ENCODE assay signal across 9 mouse cellular contexts in the genomic region with DNA sequence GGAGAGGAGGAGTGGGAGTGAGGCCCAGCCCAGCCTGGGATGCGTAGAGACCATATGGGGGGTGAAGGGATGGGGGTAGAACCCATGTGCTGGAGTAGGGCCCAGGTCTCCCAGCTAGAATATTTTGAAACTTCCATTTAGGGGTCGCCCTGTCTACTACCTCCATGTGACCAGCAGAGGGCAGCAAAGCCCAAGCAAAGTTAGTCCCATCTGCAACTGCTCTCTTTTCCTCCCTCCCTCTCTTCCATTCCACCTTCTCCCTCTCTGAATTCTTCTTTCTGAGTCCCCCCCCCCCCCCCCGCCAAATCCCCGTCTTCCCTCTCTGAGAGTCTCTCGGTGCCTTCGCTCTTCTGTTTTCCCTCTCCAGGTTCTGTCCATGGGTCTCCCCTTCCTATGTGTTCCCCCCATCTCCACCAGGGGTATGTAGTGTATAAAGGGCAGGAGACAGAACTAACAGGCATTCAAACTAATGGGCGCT. TPM values are rescaled to one million over a fixed set of nuclear protein-coding genes. Genes with fewer than 3 reads are reported as not detected.
DNase-seq lines count a peak whose midpoint lies in the region; ATAC-seq and TF ChIP-seq lines count a peak whose summit lies in the region.
"Had no signal": no experiment of that assay in that cellular context is flagged by ENCODE, and none has a peak within 500 bp of the region (broad histone marks: within the 10 kb centered on the region; RNA-seq: fewer than 3 reads in every experiment).

No protein-coding gene starts in this region.

- TF ChIP-seq POLR2A in liver, adult 2 months (IDR thresholded peaks at IDR 0.05; ENCODE audit: extremely low read depth, insufficient read depth, low read length) = no peak

- H3K27ac ChIP-seq in forebrain, embryonic 15.5 days (replicated peaks) = no peak overlapping the region
- no peak overlapping the region for H3K27ac ChIP-seq in liver, adult 2 months (replicated peaks; ENCODE audit: insufficient read depth, low read depth, low read length)
- no peak overlapping the region for H3K27ac ChIP-seq in neural tube, embryonic 11.5 days (ENCODE audit: low read depth, low read length)

- ATAC-seq in forebrain, embryonic 15.5 days (replicated peaks) = peak; percentile 76
- ATAC-seq in neural tube, embryonic 11.5 days (ENCODE audit: insufficient read depth, low FRiP score, low TSS enrichment) = 0 out of 2 replicates have a peak, but pooled peaks have one; percentile 57

- no peaks in the 10 kb centered on the region for H3K36me3 ChIP-seq in forebrain, embryonic 15.5 days
- H3K36me3 ChIP-seq in liver, adult 2 months (ENCODE audit: control insufficient read depth, insufficient read depth, low read length) = no peaks in the 10 kb centered on the region
- H3K36me3 ChIP-seq in neural tube, embryonic 11.5 days (ENCODE audit: control insufficient read depth, insufficient read depth, low read length) = no peaks in the 10 kb centered on the region

- H3K79me2 ChIP-seq in liver, adult 2 months (ENCODE audit: control insufficient read depth, insufficient read depth, low read length) = no peaks in the 10 kb centered on the region

- H3K4me3 ChIP-seq in forebrain, embryonic 15.5 days = no peak overlapping the region
- no peak overlapping the region for H3K4me3 ChIP-seq in liver, adult 2 months (ENCODE audit: insufficient read depth, low read depth, low read length)
- H3K4me3 ChIP-seq in neural tube, embryonic 11.5 days (ENCODE audit: low read depth, low read length) = no peak overlapping the region

- DNase-seq in 416B (ENCODE audit: low read depth) = peak; percentile 60
- peak; percentile 42 to 54 for DNase-seq in CD8-positive naive resting alpha-beta T cell, adult 2 months (ENCODE audit: low read depth in 2 of 2, low spot score in 2 of 2)
- DNase-seq in c-Kit-positive CD71-positive TER-119-negative erythroid progenitor cells, embryonic 14.5 days (ENCODE audit: low read depth) = peak; percentile 29
- DNase-seq in induced T-regulatory cell, adult 2 months (ENCODE audit: low read depth) = peak; percentile 86
- peak; percentile 26 for DNase-seq in liver, adult 2 months (ENCODE audit: extremely low read depth, low read depth, low spot score)
- peak; percentile 75 for DNase-seq in neural tube, embryonic 11.5 days (ENCODE audit: low spot score)
- peak; percentile 65 for DNase-seq in thymus, postnatal 25 days

- H3K9me3 ChIP-seq in forebrain, embryonic 15.5 days = no peaks in the 10 kb centered on the region
- no peaks in the 10 kb centered on the region for H3K9me3 ChIP-seq in neural tube, embryonic 11.5 days (ENCODE audit: control insufficient read depth, low read length)

- peak; percentile 76 for TF ChIP-seq CTCF in liver, adult 2 months (IDR thresholded peaks at IDR 0.05; ENCODE audit: low read depth, low read length)

- 0 out of 2 replicates have a peak overlapping the region, but pooled peaks have one; percentile 11 for H3K4me2 ChIP-seq in forebrain, embryonic 15.5 days (replicated peaks)
- no peak overlapping the region for H3K4me2 ChIP-seq in neural tube, embryonic 11.5 days (ENCODE audit: low read depth)

- no peak overlapping the region for H3K9ac ChIP-seq in forebrain, embryonic 15.5 days (replicated peaks)
- H3K9ac ChIP-seq in liver, adult 2 months (ENCODE audit: low read depth, low read length) = no peak overlapping the region
- H3K9ac ChIP-seq in neural tube, embryonic 11.5 days (ENCODE audit: low read length) = no peak overlapping the region

- H3K4me1 ChIP-seq in forebrain, embryonic 15.5 days = no peaks in the 10 kb centered on the region
- no peaks in the 10 kb centered on the region for H3K4me1 ChIP-seq in liver, adult 2 months (ENCODE audit: control insufficient read depth, insufficient read depth, low read length)
- no peaks in the 10 kb centered on the region for H3K4me1 ChIP-seq in neural tube, embryonic 11.5 days (ENCODE audit: control insufficient read depth, insufficient read depth, low read length)

- peaks cover 46% of the 10 kb centered on the region for H3K27me3 ChIP-seq in forebrain, embryonic 15.5 days
- H3K27me3 ChIP-seq in liver, adult 2 months (ENCODE audit: control insufficient read depth, insufficient read depth, low read length) = no peaks in the 10 kb centered on the region; the same call in 1 of the 2 replicates
- peaks cover 34% of the 10 kb centered on the region for H3K27me3 ChIP-seq in neural tube, embryonic 11.5 days (ENCODE audit: control insufficient read depth, insufficient read depth, low read length)

- WGBS in forebrain, embryonic 15.5 days = 11% methylated on average over 6 of the region's 7 CpGs
- 11% methylated on average over 7 of the region's 7 CpGs for WGBS in liver, adult 2 months
- 4% methylated on average over 6 of the region's 7 CpGs for WGBS in neural tube, embryonic 11.5 days

RNA-seq across cellular contexts. Expression of a gene that starts 20.4 kb away (rescaled TPM):
- polyA plus RNA-seq in forebrain, embryonic 15.5 days (2015; fragmentation: Nextera tagmentation; extraction: Ambion mirVana) = 1.5 and 1.9 TPM in 2 replicates
- total RNA-seq in liver, adult 2 months (2014; rRNA removed) = not detected in 2 replicates
- not detected in 2 replicates for polyA plus RNA-seq in liver, adult 2 months (2012; rRNA removed)
- polyA plus RNA-seq in neural tube, embryonic 11.5 days (2014; fragmentation: Nextera tagmentation; extraction: Ambion mirVana) = 17.2 and 18.6 TPM in 2 replicates
- total RNA-seq: layer of hippocampus, postnatal 25 days had no signal

Comparison
In these comparisons a context has a peak if more than half of its experiments do, and no peak if none do; other contexts are left out.
1. DNase-seq: peak in every context shown above with its lines; median percentile 86 in induced T-regulatory cell, adult 2 months; 75 in neural tube, embryonic 11.5 days; 65 in thymus, postnatal 25 days; 60 in 416B; 48 in CD8-positive naive resting alpha-beta T cell, adult 2 months; 29 in c-Kit-positive CD71-positive TER-119-negative erythroid progenitor cells, embryonic 14.5 days; 26 in liver, adult 2 months.